Mouse (Mus musculus) kidney, adult 9 months (tissue): Measurements from ENCODE around the gene Tmem151b.

Experiments
- DNase-seq: peaks from one replicate; pipeline ENCODE4 v3.0.0; 2022

Tmem151b gene

GRCm38 (mm10) chr17:45563655-45564530 is 14.4 kb upstream of the Tmem151b start, which contains the start of gene Slc35b2:
TSS of gene Slc35b2 (plus strand) at chr17:45563874.
- peak; percentile 95 for DNase-seq

GRCm38 (mm10) chr17:45563216-45563615 is 13.7 kb upstream of the Tmem151b start:
- DNase-seq = no peak

GRCm38 (mm10) chr17:45559732-45560525 is 10.5 kb upstream of the Tmem151b start:
- no peak for DNase-seq

GRCm38 (mm10) chr17:45557998-45558862 is 8.8 kb upstream of the Tmem151b start:
- DNase-seq = no peak

- DNase-seq = no peak
Observed at GRCm38 (mm10) chr17:45557246-45557824, 7.9 kb upstream of the Tmem151b start.

GRCm38 (mm10) chr17:45556514-45557245 is 7.2 kb upstream of the Tmem151b start:
- DNase-seq = no peak

GRCm38 (mm10) chr17:45556107-45556489 is 6.6 kb upstream of the Tmem151b start:
- no peak for DNase-seq

GRCm38 (mm10) chr17:45555452-45556106 is 6.1 kb upstream of the Tmem151b start, which contains the start of gene Nfkbie:
TSS of gene Nfkbie (plus strand) at chr17:45555703.
- DNase-seq = peak; percentile 97

- DNase-seq = no peak
Observed at GRCm38 (mm10) chr17:45554420-45554819, 4.9 kb upstream of the Tmem151b start.

- DNase-seq = no peak
Observed at GRCm38 (mm10) chr17:45553065-45553464, 3.6 kb upstream of the Tmem151b start.

- DNase-seq = peak; percentile 87
Observed at GRCm38 (mm10) chr17:45551816-45552451, 2.5 kb upstream of the Tmem151b start.

- DNase-seq = no peak
Observed at GRCm38 (mm10) chr17:45551249-45551796, 1.8 kb upstream of the Tmem151b start.

- DNase-seq = no peak
Observed at GRCm38 (mm10) chr17:45550253-45550652, 776 bp upstream of the Tmem151b start.

- no peak for DNase-seq
Observed at GRCm38 (mm10) chr17:45548541-45549512, 650 bp downstream of the Tmem151b start.

- DNase-seq = no peak
Observed at GRCm38 (mm10) chr17:45547461-45548190, 1.9 kb downstream of the Tmem151b start.

GRCm38 (mm10) chr17:45546941-45547340 is 2.5 kb downstream of the Tmem151b start:
- no peak for DNase-seq

GRCm38 (mm10) chr17:45545278-45545961 is 4.1 kb downstream of the Tmem151b start:
- DNase-seq = no peak

- no peak for DNase-seq
Observed at GRCm38 (mm10) chr17:45544873-45545277, 4.6 kb downstream of the Tmem151b start.
